Mouse (Mus musculus) hindbrain, postnatal 0 days (tissue): ENCODE results near the gene Zbtb17. TPM values are rescaled to one million over a fixed set of nuclear protein-coding genes. Genes with fewer than 3 reads are reported as not detected.

Experiments
- ATAC-seq: fragments of 200-750 bp; cut with Nextera tagmentation; 2 replicates; pipeline ENCODE4 v1.8.0; 2017; ENCODE audit warnings: mild to moderate bottlenecking, moderate TSS enrichment, moderate library complexity
- DNase-seq: peaks from one replicate; pipeline ENCODE4 v3.0.0-alpha.2; 2015; ENCODE audit warnings: low spot score
- H3K27ac ChIP-seq: fragments of 300-500 bp; sonication (generic); 2 replicates; pipeline ENCODE4 v1.5.1; 2014; ENCODE audit warnings: mild to moderate bottlenecking
- H3K27me3 ChIP-seq: fragments of 300-500 bp; sonication (generic); 2 replicates; pipeline ENCODE4 v1.6.1; 2014; ENCODE audit warnings: low read length, mixed read lengths; ENCODE audit not compliant: insufficient read depth
- H3K36me3 ChIP-seq: fragments of 300-500 bp; sonication (generic); 2 replicates; pipeline ENCODE4 v1.6.1; 2014; ENCODE audit warnings: low read length, mixed read lengths; ENCODE audit not compliant: insufficient read depth
- H3K4me1 ChIP-seq: fragments of 300-500 bp; sonication (generic); 2 replicates; pipeline ENCODE4 v1.6.1; 2014; ENCODE audit warnings: antibody characterized with exemption, low read length, mixed read lengths; ENCODE audit not compliant: insufficient read depth
- H3K4me2 ChIP-seq: fragments of 300-500 bp; sonication (generic); 2 replicates; pipeline ENCODE4 v1.6.1; 2014; ENCODE audit warnings: low read depth, mild to moderate bottlenecking, low read length, moderate library complexity, mixed read lengths
- H3K4me3 ChIP-seq: fragments of 300-500 bp; sonication (generic); 2 replicates; pipeline ENCODE4 v1.5.1; 2014; ENCODE audit warnings: low read length
- H3K9ac ChIP-seq: fragments of 300-500 bp; sonication (generic); replicated peaks from 2 replicates; pipeline ENCODE4 v1.6.1; 2014; ENCODE audit warnings: mild to moderate bottlenecking, low read length, moderate library complexity, mixed read lengths
- H3K9me3 ChIP-seq: fragments of 300-500 bp; sonication (generic); 2 replicates; pipeline ENCODE4 v1.6.1; 2016; ENCODE audit warnings: low read length, mixed read lengths
- CTCF ChIP-seq: IDR thresholded peaks from 2 replicates; pipeline ENCODE4 v1.5.1; 2016; ENCODE audit warnings: antibody characterized with exemption, control low read depth, low read depth
- WGBS: fragments of 180-500 bp; shearing (Covaris S2); extraction: QIAGEN DNeasy Blood & Tissue Kit; methylation state at CpG from one replicate; pipeline ENCODE4 v1.1.7; 2014; 5-methylcytosine and 5-hydroxymethylcytosine counted together
- polyA plus RNA-seq: library from polyadenylated mRNA; unstranded; fragments of >200 nt; fragmentation: Nextera tagmentation; extraction: Ambion mirVana; gene quantifications from 2 replicates; pipeline ENCODE4 v1.2.1, GENCODE M21; 2015
- total RNA-seq: library from RNA; depleted of rRNA; stranded (reverse); fragments of >200 nt; gene quantifications from 2 replicates; pipeline ENCODE4 v1.2.3, GENCODE M21; 2014

The Zbtb17 gene
- total and polyA plus RNA-seq, 2 experiments from 2014 or later = 28.8 to 36.2 TPM

- ATAC-seq (no peak), DNase-seq (no peak)
- TF ChIP-seq CTCF = no peak
- Histone ChIP-seq H3K4me3 (no peak within 1 kb of the TSS), H3K4me2 (no peak within 1 kb of the TSS), H3K36me3 (no peaks in the 10 kb centered on the region), H3K27ac (no peak within 1 kb of the TSS), H3K27me3 (no peaks in the 10 kb centered on the region), H3K9me3 (no peaks in the 10 kb centered on the region), H3K4me1 (no peaks in the 10 kb centered on the region; the same call in 1 of the 2 replicates), H3K9ac (no peak within 1 kb of the TSS)
- WGBS = 64% methylated on average over 9 of the region's 9 CpGs
Observed at GRCm38 (mm10) chr4:141420192-141420829, 24.1 kb upstream of the Zbtb17 start, which contains the start of gene Hspb7. Gene Hspb7, plus strand, starts transcription at chr4:141420779.

- no peak overlapping the region for H3K27ac ChIP-seq
- DNase-seq = no peak
- H3K36me3 ChIP-seq = no peaks in the 10 kb centered on the region
- WGBS = 62% methylated on average over 9 of the region's 9 CpGs
- no peak overlapping the region for H3K4me2 ChIP-seq
- H3K4me1 ChIP-seq = no peaks in the 10 kb centered on the region; the same call in 1 of the 2 replicates
- no peak for ATAC-seq
- TF ChIP-seq CTCF = no peak
- no peaks in the 10 kb centered on the region for H3K27me3 ChIP-seq
- H3K9ac ChIP-seq = no peak overlapping the region
- no peaks in the 10 kb centered on the region for H3K9me3 ChIP-seq
- H3K4me3 ChIP-seq = no peak overlapping the region
Observed at GRCm38 (mm10) chr4:141420886-141421285, 23.6 kb upstream of the Zbtb17 start.

- peak; percentile 50 for DNase-seq
- WGBS = 39% methylated on average over 14 of the region's 14 CpGs
- ATAC-seq = no peak
Observed at GRCm38 (mm10) chr4:141421423-141421822, 23.0 kb upstream of the Zbtb17 start.

GRCm38 (mm10) chr4:141422841-141423240 lies 21.6 kb upstream of the Zbtb17 start:
- no peak for TF ChIP-seq CTCF
- ATAC-seq = no peak
- Histone ChIP-seq H3K9ac (no peak overlapping the region), H3K4me3 (no peak overlapping the region), H3K9me3 (no peaks in the 10 kb centered on the region), H3K27ac (no peak overlapping the region), H3K4me1 (no peaks in the 10 kb centered on the region; the same call in 1 of the 2 replicates), H3K36me3 (no peaks in the 10 kb centered on the region), H3K4me2 (no peak overlapping the region), H3K27me3 (no peaks in the 10 kb centered on the region)
- WGBS = 87% methylated on average over 5 of the region's 5 CpGs
- no peak for DNase-seq

More at GRCm38 (mm10) chr4:141421423-141421822, 23.0 kb upstream of the Zbtb17 start:
- Histone ChIP-seq H3K4me1 (no peaks in the 10 kb centered on the region; the same call in 1 of the 2 replicates), H3K36me3 (no peaks in the 10 kb centered on the region), H3K27me3 (no peaks in the 10 kb centered on the region), H3K9me3 (no peaks in the 10 kb centered on the region), H3K27ac (no peak overlapping the region), H3K9ac (no peak overlapping the region), H3K4me3 (no peak overlapping the region), H3K4me2 (no peak overlapping the region)
- TF ChIP-seq CTCF = no peak

GRCm38 (mm10) chr4:141423288-141423687 lies 21.2 kb upstream of the Zbtb17 start:
- no peak for ATAC-seq
- Histone ChIP-seq H3K9ac (no peak overlapping the region), H3K4me3 (no peak overlapping the region), H3K4me2 (no peak overlapping the region), H3K27me3 (no peaks in the 10 kb centered on the region), H3K9me3 (no peaks in the 10 kb centered on the region), H3K27ac (no peak overlapping the region), H3K4me1 (no peaks in the 10 kb centered on the region; the same call in 1 of the 2 replicates), H3K36me3 (no peaks in the 10 kb centered on the region)
- TF ChIP-seq CTCF = no peak
- DNase-seq = no peak
- 77% methylated on average over 5 of the region's 5 CpGs for WGBS

- no peaks in the 10 kb centered on the region for H3K36me3 ChIP-seq
- WGBS = 91% methylated on average over 13 of the region's 13 CpGs
- no peak for ATAC-seq
Observed at GRCm38 (mm10) chr4:141423691-141424431, 20.6 kb upstream of the Zbtb17 start.

More at GRCm38 (mm10) chr4:141423691-141424431, 20.6 kb upstream of the Zbtb17 start:
- Histone ChIP-seq H3K4me1 (no peaks in the 10 kb centered on the region; the same call in 1 of the 2 replicates), H3K27ac (no peak overlapping the region), H3K4me2 (no peak overlapping the region), H3K9ac (no peak overlapping the region), H3K27me3 (no peaks in the 10 kb centered on the region), H3K4me3 (no peak overlapping the region), H3K9me3 (no peaks in the 10 kb centered on the region)
- TF ChIP-seq CTCF = no peak
- no peak for DNase-seq
